ENCODE assay signal across 9 mouse cellular contexts in the genomic region with DNA sequence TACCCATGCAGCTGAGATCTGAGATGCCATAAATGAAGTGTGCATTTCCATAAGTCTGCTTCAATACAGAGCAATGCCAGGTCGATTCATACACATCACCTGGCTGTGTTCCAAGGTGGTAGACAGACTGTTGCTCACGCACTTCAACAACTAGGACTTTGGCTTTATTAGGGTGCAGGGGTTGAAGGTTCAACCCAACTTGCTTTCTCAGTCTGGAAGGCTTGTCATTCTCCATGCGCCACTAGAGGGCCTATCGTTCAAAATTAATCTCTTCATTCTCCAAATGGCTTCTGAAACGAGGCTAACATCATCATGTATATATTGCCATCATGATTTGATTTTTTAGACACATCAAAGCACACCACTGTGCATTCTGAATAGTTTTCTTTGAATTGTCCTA.
DNase-seq lines count a peak whose midpoint lies in the region; ATAC-seq and TF ChIP-seq lines count a peak whose summit lies in the region.
"Had no signal": no experiment of that assay in that cellular context is flagged by ENCODE, and none has a peak within 500 bp of the region (broad histone marks: within the 10 kb centered on the region; RNA-seq: fewer than 3 reads in every experiment).

No protein-coding gene starts in this region.

- peak; percentile 63 for TF ChIP-seq CTCF in liver, postnatal 0 days (IDR thresholded peaks at IDR 0.05; ENCODE audit: low read depth)

- peak; percentile 45; the same call in 1 of the 2 replicates for ATAC-seq in liver, postnatal 0 days
- peak; percentile 72 for ATAC-seq in intestine, embryonic 15.5 days
- ATAC-seq in neural tube, embryonic 15.5 days (ENCODE audit: low FRiP score), result no peak

- DNase-seq in adrenal gland, postnatal 14 days, result peak; percentile 20
- DNase-seq in adrenal gland, adult 8-10 months, result no peak
- DNase-seq in liver, postnatal 0 days, result peak; percentile 16
- no peak for DNase-seq in liver
- DNase-seq in cerebellum, adult 8-10 months, result peak; percentile 52
- DNase-seq in retina, embryonic 14.5 days (ENCODE audit: low spot score), result peak; percentile 64

- H3K27me3 ChIP-seq in liver, postnatal 0 days (ENCODE audit: insufficient read depth, low read length), result no peaks in the 10 kb centered on the region
- no peaks in the 10 kb centered on the region for H3K27me3 ChIP-seq in intestine, embryonic 15.5 days (replicated peaks)
- H3K27me3 ChIP-seq in neural tube, embryonic 15.5 days (replicated peaks), result 0 out of 2 replicates have a peak, but pooled peaks cover 5% of the 10 kb centered on the region

- no peak overlapping the region for H3K9ac ChIP-seq in liver, postnatal 0 days (replicated peaks)
- no peak overlapping the region for H3K9ac ChIP-seq in intestine, embryonic 15.5 days
- no peak overlapping the region for H3K9ac ChIP-seq in neural tube, embryonic 15.5 days (replicated peaks)
- H3K9ac ChIP-seq: limb, embryonic 12.5 days had no signal

- no peak overlapping the region for H3K4me2 ChIP-seq in liver, postnatal 0 days (ENCODE audit: low read depth, low read length)
- H3K4me2 ChIP-seq in intestine, embryonic 15.5 days (replicated peaks), result no peak overlapping the region
- no peak overlapping the region for H3K4me2 ChIP-seq in neural tube, embryonic 15.5 days
- H3K4me2 ChIP-seq: limb, embryonic 12.5 days had no signal

- WGBS in liver, postnatal 0 days (ENCODE audit: insufficient replicate concordance), result 15% methylated on average over 5 of the region's 5 CpGs
- 19% methylated on average over 5 of the region's 5 CpGs for WGBS in intestine, embryonic 15.5 days
- WGBS in neural tube, embryonic 15.5 days, result 15% methylated on average over 5 of the region's 5 CpGs

- H3K27ac ChIP-seq in liver, postnatal 0 days (ENCODE audit: low read depth), result no peak overlapping the region
- no peak overlapping the region for H3K27ac ChIP-seq in intestine, embryonic 15.5 days
- no peak overlapping the region for H3K27ac ChIP-seq in neural tube, embryonic 15.5 days (replicated peaks)
- H3K27ac ChIP-seq: limb, embryonic 12.5 days had no signal

- no peak for TF ChIP-seq EP300 in liver, postnatal 0 days (IDR thresholded peaks at IDR 0.05; ENCODE audit: low read depth)

- H3K36me3 ChIP-seq in liver, postnatal 0 days (replicated peaks; ENCODE audit: insufficient read depth, low read length), result no peaks in the 10 kb centered on the region
- H3K36me3 ChIP-seq in intestine, embryonic 15.5 days, result no peaks in the 10 kb centered on the region
- H3K36me3 ChIP-seq in neural tube, embryonic 15.5 days, result no peaks in the 10 kb centered on the region
- H3K36me3 ChIP-seq: limb, embryonic 12.5 days had no signal

- no peaks in the 10 kb centered on the region for H3K9me3 ChIP-seq in liver, postnatal 0 days (ENCODE audit: low read length)
- H3K9me3 ChIP-seq in intestine, embryonic 15.5 days, result no peaks in the 10 kb centered on the region
- H3K9me3 ChIP-seq in neural tube, embryonic 15.5 days (replicated peaks), result no peaks in the 10 kb centered on the region
- H3K9me3 ChIP-seq: limb, embryonic 12.5 days had no signal

- H3K4me3 ChIP-seq in liver, postnatal 0 days (ENCODE audit: low read depth, low read length), result no peak overlapping the region
- no peak overlapping the region for H3K4me3 ChIP-seq in intestine, embryonic 15.5 days (replicated peaks)
- no peak overlapping the region for H3K4me3 ChIP-seq in neural tube, embryonic 15.5 days (replicated peaks)
- H3K4me3 ChIP-seq: limb, embryonic 12.5 days had no signal

- no peaks in the 10 kb centered on the region for H3K4me1 ChIP-seq in liver, postnatal 0 days (ENCODE audit: insufficient read depth)
- H3K4me1 ChIP-seq in intestine, embryonic 15.5 days (replicated peaks), result no peaks in the 10 kb centered on the region
- H3K4me1 ChIP-seq in neural tube, embryonic 15.5 days, result no peaks in the 10 kb centered on the region
- H3K4me1 ChIP-seq: limb, embryonic 12.5 days had no signal

Comparison
In these comparisons a context has a peak if more than half of its experiments do, and no peak if none do; other contexts are left out.
1. DNase-seq: peak in adrenal gland, postnatal 14 days (single experiment), liver, postnatal 0 days (single experiment), cerebellum, adult 8-10 months (single experiment) and retina, embryonic 14.5 days (single experiment); none in adrenal gland, adult 8-10 months (single experiment) and liver (single experiment).